Mouse (Mus musculus) adrenal gland, postnatal 14 days (tissue): ENCODE results near the gene Pcp4. TPM values are rescaled to one million over a fixed set of nuclear protein-coding genes. Genes with fewer than 3 reads are reported as not detected.

ENCODE experiments used
- DNase-seq: peaks from one replicate; pipeline ENCODE4 v3.0.0; 2021; ENCODE audit warnings: mixed read lengths
- total RNA-seq: library from RNA; stranded (reverse); gene quantifications from 2 replicates; pipeline ENCODE4 v1.2.3, GENCODE M21; 2021

The Pcp4 gene
- total RNA-seq, 1 experiment from 2014 or later: 15.0 TPM

GRCm38 (mm10) chr16:96488038-96488437 lies 20.6 kb downstream of the Pcp4 start:
- DNase-seq: no peak

DNA sequence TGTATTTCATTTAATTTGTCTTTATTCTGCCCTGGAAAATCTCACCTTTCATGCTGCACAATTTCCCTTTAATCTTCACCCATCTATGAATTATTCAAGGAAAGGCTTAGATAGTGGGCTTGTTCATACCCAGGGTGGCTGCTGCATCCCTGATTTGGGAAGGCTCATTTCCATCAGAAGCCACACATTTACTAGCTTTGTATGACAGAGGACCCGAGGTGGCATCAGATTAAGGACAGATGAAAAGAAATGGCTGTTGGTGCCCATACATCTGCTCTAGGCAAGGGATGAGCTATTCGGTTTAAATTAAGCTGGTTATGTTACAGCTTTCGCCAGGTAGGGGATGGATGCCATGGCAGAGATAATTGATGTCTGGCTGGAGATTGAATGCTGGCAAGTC lies 24.1 kb downstream of the Pcp4 start:
- no peak for DNase-seq

DNA sequence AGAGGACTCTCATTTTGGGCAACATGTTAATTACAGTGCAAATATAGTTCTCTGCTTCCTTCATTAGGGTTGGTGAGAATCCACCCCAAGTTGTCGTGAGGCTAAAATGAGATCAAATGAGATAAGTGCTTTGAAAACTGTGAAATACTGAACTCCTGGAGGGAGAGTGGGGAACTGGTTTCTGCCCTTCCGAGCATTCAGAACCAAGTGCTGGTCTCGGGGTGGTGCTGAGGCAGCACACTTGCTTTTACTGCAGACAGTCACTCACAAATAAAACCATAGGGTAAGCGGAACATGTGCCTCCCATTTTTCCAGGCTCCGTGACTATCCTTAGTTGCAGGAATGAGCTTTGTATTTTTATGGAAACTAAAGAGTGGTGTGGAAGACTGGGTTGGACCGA lies 26.7 kb downstream of the Pcp4 start:
- no peak for DNase-seq

GRCm38 (mm10) chr16:96498951-96499350 lies 31.5 kb downstream of the Pcp4 start:
- DNase-seq: no peak

DNA sequence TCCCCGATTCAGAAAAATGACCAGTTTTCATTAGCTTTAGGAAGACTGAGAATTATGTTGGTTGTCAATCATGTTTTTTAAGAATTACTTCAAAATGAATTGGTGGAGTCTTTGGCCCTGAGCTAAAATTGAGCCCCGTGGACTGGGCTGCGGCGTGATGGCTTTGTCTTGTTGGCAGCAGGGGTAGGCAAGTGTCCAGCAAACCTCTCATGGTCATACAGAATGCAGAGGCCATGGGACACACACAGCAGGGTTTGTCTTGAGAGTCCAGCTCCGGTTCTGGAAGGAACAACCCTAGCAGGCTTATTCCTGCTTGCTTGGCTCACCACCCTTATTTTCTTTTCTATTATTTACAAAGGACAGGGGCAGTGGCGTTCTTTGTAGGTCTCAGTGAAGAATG lies 33.8 kb downstream of the Pcp4 start:
- no peak for DNase-seq

GRCm38 (mm10) chr16:96502586-96502985 lies 35.2 kb downstream of the Pcp4 start:
- DNase-seq: no peak

DNA sequence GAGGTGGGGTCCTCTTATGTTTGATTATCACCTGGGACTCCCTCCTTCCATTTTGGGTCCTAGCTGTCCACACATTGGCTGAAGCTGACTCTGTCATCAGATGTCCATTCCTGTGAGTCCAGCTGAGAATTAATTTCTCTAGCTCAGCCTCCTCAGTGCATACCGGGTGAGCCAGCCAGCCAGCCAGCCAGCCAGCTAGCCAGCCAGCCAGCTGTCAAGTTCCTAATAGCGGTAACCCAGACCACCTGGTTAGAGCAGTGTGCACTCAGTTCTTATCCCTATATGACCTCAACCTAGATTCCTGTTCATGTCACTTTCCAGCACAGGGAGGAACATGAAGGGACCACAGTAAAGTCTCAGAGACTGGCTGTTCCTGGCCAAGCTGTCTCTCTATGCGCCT lies 47.1 kb downstream of the Pcp4 start:
- no peak for DNase-seq

GRCm38 (mm10) chr16:96527476-96527875 lies 60.1 kb downstream of the Pcp4 start:
- DNase-seq: no peak

- DNase-seq: no peak
Observed at GRCm38 (mm10) chr16:96528471-96528870, 61.1 kb downstream of the Pcp4 start.

- DNase-seq: no peak
Observed at GRCm38 (mm10) chr16:96529896-96530568, 62.6 kb downstream of the Pcp4 start.

GRCm38 (mm10) chr16:96530569-96530898 lies 63.1 kb downstream of the Pcp4 start:
- no peak for DNase-seq

GRCm38 (mm10) chr16:96531029-96531428 lies 63.6 kb downstream of the Pcp4 start:
- no peak for DNase-seq

DNA sequence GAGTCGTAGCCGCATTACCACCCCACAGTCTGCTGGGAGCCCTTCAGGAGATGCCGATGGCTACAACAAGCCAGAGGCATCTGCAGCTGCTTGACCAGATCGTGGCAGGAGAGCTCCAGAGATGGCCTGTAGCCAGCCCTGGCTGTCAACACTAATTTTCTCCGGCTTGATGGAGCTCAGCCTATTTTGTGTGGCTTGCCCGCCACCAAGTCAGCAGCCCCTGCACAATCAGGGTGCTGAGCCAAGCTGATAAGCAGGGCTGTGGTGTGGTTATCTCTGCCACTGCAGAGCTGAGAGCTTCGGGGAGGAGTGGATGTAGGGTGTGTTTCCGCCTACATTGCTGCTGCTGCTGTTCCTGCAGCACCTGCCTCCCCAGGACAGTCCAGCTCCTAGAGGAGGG lies 66.3 kb downstream of the Pcp4 start:
- no peak for DNase-seq

GRCm38 (mm10) chr16:96535271-96535670 lies 67.9 kb downstream of the Pcp4 start:
- DNase-seq: no peak

- no peak for DNase-seq
Observed at GRCm38 (mm10) chr16:96536426-96536825, 69.0 kb downstream of the Pcp4 start.

GRCm38 (mm10) chr16:96539091-96539490 lies 71.7 kb downstream of the Pcp4 start:
- no peak for DNase-seq

- peak; percentile 31 for DNase-seq
Observed at GRCm38 (mm10) chr16:96541056-96541455, 73.7 kb downstream of the Pcp4 start.

DNA sequence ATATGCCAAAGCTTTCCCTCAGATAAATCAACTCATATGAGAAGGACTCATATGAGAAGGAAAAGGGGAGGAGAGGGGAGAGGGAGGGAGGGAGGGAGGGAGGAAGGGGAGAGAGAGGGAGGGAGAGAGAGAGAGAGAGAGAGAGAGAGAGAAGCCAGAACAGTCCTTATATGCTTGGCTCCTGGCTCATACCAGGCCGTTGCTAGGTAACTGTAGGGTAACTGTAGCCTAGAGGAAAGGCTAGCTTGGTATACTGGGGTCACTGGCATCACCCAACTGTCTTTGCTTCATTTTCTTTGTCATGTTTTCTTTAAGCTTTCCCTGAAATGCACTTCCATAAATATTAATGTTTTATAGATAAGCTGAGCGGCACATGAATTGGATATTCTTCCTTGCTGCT lies 85.3 kb downstream of the Pcp4 start:
- DNase-seq: no peak

- no peak for DNase-seq
Observed at GRCm38 (mm10) chr16:96555412-96555811, 88.0 kb downstream of the Pcp4 start.

DNA sequence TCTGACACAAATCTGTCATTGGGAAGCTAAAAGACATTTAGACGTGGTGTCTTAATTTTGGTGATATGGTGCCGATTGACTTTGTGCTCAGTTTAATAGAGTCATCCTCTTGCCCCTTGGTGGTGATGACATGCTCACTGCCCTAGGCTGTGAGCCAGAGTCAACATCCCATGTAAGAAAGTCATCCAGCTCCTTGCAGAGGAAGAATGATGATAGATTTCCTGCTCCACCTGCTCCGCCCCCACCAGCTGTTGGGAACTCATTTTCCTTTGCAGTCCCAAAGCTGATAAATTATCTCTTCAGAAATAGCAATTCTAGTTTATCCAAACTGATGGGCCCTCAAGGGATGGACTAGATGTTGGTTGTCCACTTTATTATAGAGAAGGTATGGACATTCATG lies 89.2 kb downstream of the Pcp4 start:
- DNase-seq: no peak

DNA sequence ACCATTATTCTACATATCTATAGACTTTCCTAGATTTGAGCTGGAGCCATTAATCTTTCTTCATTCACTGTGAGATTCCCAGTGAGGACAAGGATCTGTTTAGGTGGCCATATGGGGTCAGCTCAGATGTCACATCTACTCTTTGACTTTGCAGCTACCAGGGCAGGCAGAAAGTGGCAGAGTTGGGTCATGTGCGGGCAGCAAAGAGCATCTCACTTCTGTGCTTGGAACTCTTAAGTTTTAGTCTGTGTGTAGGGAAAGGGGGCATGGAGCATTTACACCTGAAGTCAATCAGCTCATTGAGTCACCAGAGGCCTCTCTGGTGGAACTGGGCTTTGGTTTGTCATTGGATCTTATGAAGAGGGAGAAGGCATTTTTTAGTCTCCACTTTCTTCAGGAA lies 90.9 kb downstream of the Pcp4 start:
- no peak for DNase-seq

DNA sequence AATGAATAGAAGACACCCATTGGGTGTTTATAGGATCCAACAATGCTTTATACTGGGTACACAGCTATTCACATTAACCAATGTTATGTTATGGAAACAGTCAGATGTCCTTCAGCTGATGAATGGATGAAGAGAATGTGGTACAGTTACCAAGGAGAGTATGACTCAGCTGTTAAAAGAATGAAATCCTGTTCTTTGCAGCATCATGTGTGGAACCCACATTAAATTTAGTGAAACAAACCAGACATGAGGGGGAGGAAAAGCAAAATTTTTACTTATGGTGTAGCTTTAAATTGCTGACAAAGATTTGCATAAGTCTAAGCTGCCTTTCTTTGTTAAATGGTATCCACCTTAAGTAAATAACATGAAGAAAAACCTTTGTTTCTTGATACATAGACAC lies 92.4 kb downstream of the Pcp4 start:
- DNase-seq: no peak

GRCm38 (mm10) chr16:96563350-96564257 lies 96.2 kb downstream of the Pcp4 start:
- DNase-seq: no peak

DNA sequence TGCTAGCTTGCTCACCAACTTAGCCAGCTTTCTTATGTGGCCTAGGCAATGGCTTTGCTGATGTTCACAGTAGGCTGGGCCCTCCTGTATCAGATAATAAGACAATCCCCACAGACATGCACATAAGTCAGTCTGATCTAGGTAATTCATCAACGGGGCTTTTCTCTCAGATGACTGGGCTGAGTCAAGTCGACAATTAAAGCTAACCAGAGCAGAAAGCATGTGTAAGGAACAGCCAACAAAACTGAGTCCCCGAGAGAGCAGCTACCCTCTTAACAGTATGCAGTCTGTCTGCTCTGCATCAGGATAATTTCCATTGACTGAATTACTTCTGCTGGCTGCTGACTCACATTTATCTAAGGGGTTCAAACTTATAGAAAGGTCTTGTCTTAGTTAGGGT lies 100.0 kb downstream of the Pcp4 start:
- no peak for DNase-seq
